Mouse (Mus musculus): ENCODE results near the gene Rab21.

The Rab21 gene

GRCm38 (mm10) chr10:115315473-115316171 is at the start of gene Rab21:
Rab21 (minus strand) TSS chr10:115315594.
- in situ Hi-C loops (cut with MboI; ENCODE audit: low sequenced_read_pairs) = no loop called here

GRCm38 (mm10) chr10:115363151-115363550 is 47.8 kb upstream of the Rab21 start:
- in situ Hi-C loops (cut with MboI; ENCODE audit: low sequenced_read_pairs) = no loop called here

GRCm38 (mm10) chr10:115362623-115362964 is 47.2 kb upstream of the Rab21 start:
- in situ Hi-C loops (cut with MboI; ENCODE audit: low sequenced_read_pairs) = no loop called here

GRCm38 (mm10) chr10:115361840-115362622 is 46.6 kb upstream of the Rab21 start, which contains the start of gene Tmem19:
Tmem19 (minus strand) TSS chr10:115362501.
- in situ Hi-C loops (cut with MboI; ENCODE audit: low sequenced_read_pairs) = no loop called here

- in situ Hi-C loops (cut with MboI; ENCODE audit: low sequenced_read_pairs) = no loop called here
These were observed 43.7 kb upstream of the Rab21 start for GRCm38 (mm10) chr10:115359066-115359465.

- in situ Hi-C loops (cut with MboI; ENCODE audit: low sequenced_read_pairs) = no loop called here
These were observed 43.0 kb upstream of the Rab21 start for GRCm38 (mm10) chr10:115358216-115358919.

GRCm38 (mm10) chr10:115356106-115356505 is 40.7 kb upstream of the Rab21 start:
- in situ Hi-C loops (cut with MboI; ENCODE audit: low sequenced_read_pairs) = no loop called here

GRCm38 (mm10) chr10:115355016-115355415 is 39.6 kb upstream of the Rab21 start:
- in situ Hi-C loops (cut with MboI; ENCODE audit: low sequenced_read_pairs) = no loop called here

GRCm38 (mm10) chr10:115354553-115354952 is 39.2 kb upstream of the Rab21 start:
- in situ Hi-C loops (cut with MboI; ENCODE audit: low sequenced_read_pairs) = no loop called here

GRCm38 (mm10) chr10:115350810-115351397 is 35.5 kb upstream of the Rab21 start:
- in situ Hi-C loops (cut with MboI; ENCODE audit: low sequenced_read_pairs) = no loop called here

GRCm38 (mm10) chr10:115349509-115349908 is 34.1 kb upstream of the Rab21 start:
- in situ Hi-C loops (cut with MboI; ENCODE audit: low sequenced_read_pairs) = no loop called here

- in situ Hi-C loops (cut with MboI; ENCODE audit: low sequenced_read_pairs) = no loop called here
These were observed 33.6 kb upstream of the Rab21 start for GRCm38 (mm10) chr10:115349029-115349428.

GRCm38 (mm10) chr10:115348131-115348530 is 32.7 kb upstream of the Rab21 start:
- in situ Hi-C loops (cut with MboI; ENCODE audit: low sequenced_read_pairs) = no loop called here

GRCm38 (mm10) chr10:115346444-115346843 is 31.1 kb upstream of the Rab21 start:
- in situ Hi-C loops (cut with MboI; ENCODE audit: low sequenced_read_pairs) = no loop called here

- in situ Hi-C loops (cut with MboI; ENCODE audit: low sequenced_read_pairs) = no loop called here
These were observed 27.5 kb upstream of the Rab21 start for GRCm38 (mm10) chr10:115342771-115343425.

- in situ Hi-C loops (cut with MboI; ENCODE audit: low sequenced_read_pairs) = no loop called here
These were observed 24.5 kb upstream of the Rab21 start for GRCm38 (mm10) chr10:115339820-115340328.

- in situ Hi-C loops (cut with MboI; ENCODE audit: low sequenced_read_pairs) = no loop called here
These were observed 21.5 kb upstream of the Rab21 start for GRCm38 (mm10) chr10:115336901-115337300.

GRCm38 (mm10) chr10:115333528-115333927 is 18.1 kb upstream of the Rab21 start:
- in situ Hi-C loops (cut with MboI; ENCODE audit: low sequenced_read_pairs) = no loop called here

- in situ Hi-C loops (cut with MboI; ENCODE audit: low sequenced_read_pairs) = no loop called here
These were observed 17.6 kb upstream of the Rab21 start for GRCm38 (mm10) chr10:115332997-115333396.

- in situ Hi-C loops (cut with MboI; ENCODE audit: low sequenced_read_pairs) = no loop called here
These were observed 17.1 kb upstream of the Rab21 start for GRCm38 (mm10) chr10:115332420-115332952.
